Mouse (Mus musculus) heart, postnatal 0 days (tissue): Measurements from ENCODE around the gene Neurod1. TPM values are rescaled to one million over a fixed set of nuclear protein-coding genes. Genes with fewer than 3 reads are reported as not detected.

Source experiments
- ATAC-seq: fragments of 200-750 bp; cut with Nextera tagmentation; 2 replicates; pipeline ENCODE4 v1.8.0; 2017; ENCODE audit warnings: low read depth, moderate number of reproducible peaks, moderate library complexity; ENCODE audit not compliant: insufficient read depth
- DNase-seq: peaks from one replicate; pipeline ENCODE4 v3.0.0-alpha.2; 2016; ENCODE audit warnings: low spot score
- H3K27ac ChIP-seq: fragments of 300-500 bp; sonication (generic); 2 replicates; pipeline ENCODE4 v1.5.1; 2014; ENCODE audit warnings: low read depth, mild to moderate bottlenecking
- H3K27me3 ChIP-seq: fragments of 300-500 bp; sonication (generic); 2 replicates; pipeline ENCODE4 v1.6.1; 2014; ENCODE audit warnings: low read length, mixed read lengths; ENCODE audit not compliant: control insufficient read depth, insufficient read depth
- H3K36me3 ChIP-seq: fragments of 300-500 bp; sonication (generic); replicated peaks from 2 replicates; pipeline ENCODE4 v1.6.1; 2014; ENCODE audit warnings: low read length, mixed read lengths; ENCODE audit not compliant: control insufficient read depth, insufficient read depth
- H3K4me1 ChIP-seq: fragments of 300-500 bp; sonication (generic); 2 replicates; pipeline ENCODE4 v1.6.1; 2014; ENCODE audit warnings: antibody characterized with exemption; ENCODE audit not compliant: control insufficient read depth, insufficient read depth
- H3K4me2 ChIP-seq: fragments of 300-500 bp; sonication (generic); 2 replicates; pipeline ENCODE4 v1.6.1; 2014; ENCODE audit warnings: low read depth, mild to moderate bottlenecking, low read length, moderate library complexity
- H3K4me3 ChIP-seq: fragments of 300-500 bp; sonication (generic); 2 replicates; pipeline ENCODE4 v1.5.1; 2014; ENCODE audit warnings: low read depth, low read length
- H3K9ac ChIP-seq: fragments of 300-500 bp; sonication (generic); replicated peaks from 2 replicates; pipeline ENCODE4 v1.6.1; 2014; ENCODE audit warnings: low read depth, low read length, mixed read lengths
- H3K9me3 ChIP-seq: fragments of 300-500 bp; sonication (generic); replicated peaks from 2 replicates; pipeline ENCODE4 v1.6.1; 2016; ENCODE audit warnings: low read length; ENCODE audit not compliant: control insufficient read depth
- CTCF ChIP-seq: IDR thresholded peaks from 2 replicates; pipeline ENCODE4 v1.5.1; 2016; ENCODE audit warnings: antibody characterized with exemption, control low read depth, low read depth
- EP300 ChIP-seq: IDR thresholded peaks from 2 replicates; pipeline ENCODE4 v1.6.1; 2016; ENCODE audit warnings: antibody characterized with exemption, low read depth
- WGBS: fragments of 180-500 bp; shearing (Covaris S2); extraction: QIAGEN DNeasy Blood & Tissue Kit; methylation state at CpG from one replicate; pipeline ENCODE4 v1.1.7; 2014; 5-methylcytosine and 5-hydroxymethylcytosine counted together
- polyA plus RNA-seq: library from polyadenylated mRNA; unstranded; fragments of >200 nt; fragmentation: Nextera tagmentation; extraction: Ambion mirVana; gene quantifications from 2 replicates; pipeline ENCODE4 v1.2.1, GENCODE M21; 2015
- total RNA-seq: library from RNA; depleted of rRNA; stranded (reverse); fragments of >200 nt; gene quantifications from 2 replicates; pipeline ENCODE4 v1.2.3, GENCODE M21; 2014; ENCODE audit warnings: low replicate concordance

Neurod1 gene
- total and polyA plus RNA-seq, 2 experiments from 2014 or later, result not detected

GRCm38 (mm10) chr2:79442906-79443305, 13.6 kb downstream of the Neurod1 start:
- Histone ChIP-seq H3K4me2 (no peak overlapping the region), H3K4me1 (no peaks in the 10 kb centered on the region), H3K36me3 (no peaks in the 10 kb centered on the region), H3K9ac (no peak overlapping the region), H3K4me3 (no peak overlapping the region), H3K9me3 (no peaks in the 10 kb centered on the region), H3K27ac (no peak overlapping the region), H3K27me3 (no peaks in the 10 kb centered on the region)
- ATAC-seq (no peak), DNase-seq (no peak)
- TF ChIP-seq CTCF (no peak), EP300 (no peak)
- WGBS, result 69% methylated on average over 6 of the region's 6 CpGs

- H3K27me3 ChIP-seq, result no peaks in the 10 kb centered on the region
- H3K9me3 ChIP-seq, result no peaks in the 10 kb centered on the region
Observed at GRCm38 (mm10) chr2:79442227-79442626, 14.3 kb downstream of the Neurod1 start.

GRCm38 (mm10) chr2:79430061-79430460, 26.5 kb downstream of the Neurod1 start:
- no peaks in the 10 kb centered on the region for H3K36me3 ChIP-seq
- peaks cover 21% of the 10 kb centered on the region for H3K27me3 ChIP-seq
- TF ChIP-seq EP300 (no peak), CTCF (no peak)
- no peak for ATAC-seq
- no peak overlapping the region for H3K4me2 ChIP-seq
- H3K9me3 ChIP-seq, result no peaks in the 10 kb centered on the region
- no peak overlapping the region for H3K4me3 ChIP-seq
- no peak overlapping the region for H3K27ac ChIP-seq
- H3K9ac ChIP-seq, result no peak overlapping the region
- H3K4me1 ChIP-seq, result 0 out of 2 replicates have a peak, but pooled peaks cover 6% of the 10 kb centered on the region
- no peak for DNase-seq

More at GRCm38 (mm10) chr2:79442227-79442626, 14.3 kb downstream of the Neurod1 start:
- H3K4me1 ChIP-seq, result no peaks in the 10 kb centered on the region
- ATAC-seq (no peak), DNase-seq (no peak)
- H3K27ac ChIP-seq, result no peak overlapping the region
- TF ChIP-seq EP300 (no peak), CTCF (no peak)
- H3K4me2 ChIP-seq, result no peak overlapping the region
- no peak overlapping the region for H3K4me3 ChIP-seq
- 89% methylated on average over 2 of the region's 2 CpGs for WGBS
- no peaks in the 10 kb centered on the region for H3K36me3 ChIP-seq
- H3K9ac ChIP-seq, result no peak overlapping the region

GRCm38 (mm10) chr2:79429650-79430049, 26.9 kb downstream of the Neurod1 start:
- Histone ChIP-seq H3K4me1 (0 out of 2 replicates have a peak, but pooled peaks cover 6% of the 10 kb centered on the region), H3K27me3 (peaks cover 21% of the 10 kb centered on the region), H3K9me3 (no peaks in the 10 kb centered on the region), H3K36me3 (no peaks in the 10 kb centered on the region), H3K27ac (no peak overlapping the region), H3K4me3 (no peak overlapping the region), H3K4me2 (no peak overlapping the region), H3K9ac (no peak overlapping the region)
- 10% methylated on average over 6 of the region's 6 CpGs for WGBS
- DNase-seq, result no peak
- ATAC-seq, result no peak
- TF ChIP-seq CTCF, result no peak

GRCm38 (mm10) chr2:79429108-79429507, 27.4 kb downstream of the Neurod1 start:
- no peak for ATAC-seq

GRCm38 (mm10) chr2:79428569-79429104, 27.9 kb downstream of the Neurod1 start:
- Histone ChIP-seq H3K4me1 (0 out of 2 replicates have a peak, but pooled peaks cover 6% of the 10 kb centered on the region), H3K4me2 (peak overlapping the region; percentile 74), H3K4me3 (peak overlapping the region; percentile 49), H3K9ac (no peak overlapping the region), H3K9me3 (no peaks in the 10 kb centered on the region), H3K36me3 (no peaks in the 10 kb centered on the region), H3K27me3 (peaks cover 21% of the 10 kb centered on the region), H3K27ac (no peak overlapping the region)
- DNase-seq (peak; percentile 6), ATAC-seq (no peak)
- under 1% methylated on average over 34 of the region's 35 CpGs for WGBS
- no peak for TF ChIP-seq CTCF
- no peak for TF ChIP-seq EP300

More at GRCm38 (mm10) chr2:79429108-79429507, 27.4 kb downstream of the Neurod1 start:
- peak overlapping the region; percentile 74 for H3K4me2 ChIP-seq
- H3K4me1 ChIP-seq, result 0 out of 2 replicates have a peak, but pooled peaks cover 6% of the 10 kb centered on the region
- H3K9me3 ChIP-seq, result no peaks in the 10 kb centered on the region
- TF ChIP-seq CTCF (no peak), EP300 (no peak)
- no peak for DNase-seq
- peaks cover 21% of the 10 kb centered on the region for H3K27me3 ChIP-seq
- H3K27ac ChIP-seq, result no peak overlapping the region
- peak overlapping the region; percentile 49 for H3K4me3 ChIP-seq
- H3K9ac ChIP-seq, result no peak overlapping the region
- WGBS, result 16% methylated on average over 7 of the region's 7 CpGs
- H3K36me3 ChIP-seq, result no peaks in the 10 kb centered on the region
